Mouse (Mus musculus): Measurements from ENCODE around the gene Prdx6. TPM values are rescaled to one million over a fixed set of nuclear protein-coding genes. Genes with fewer than 3 reads are reported as not detected.
A peak's percentile ranks its signal among the peaks of the same experiment; 100 is the strongest.

The Prdx6 gene
- polyA plus RNA-seq, 1 experiment from 2014 or later: 414 TPM

- no peak overlapping the region for H3K27ac ChIP-seq
Measured at GRCm38 (mm10) chr1:161264961-161265360, 13.9 kb upstream of the Prdx6 start.

GRCm38 (mm10) chr1:161263584-161263983, 12.6 kb upstream of the Prdx6 start:
- Histone ChIP-seq H3K36me3 (no peaks in the 10 kb centered on the region), H3K4me2 (no peak overlapping the region), H3K9ac (no peak overlapping the region), H3K4me3 (replicated peaks) (no peak overlapping the region), H3K9me3 (no peaks in the 10 kb centered on the region), H3K4me1 (no peaks in the 10 kb centered on the region), H3K27me3 (replicated peaks) (no peaks in the 10 kb centered on the region), H3K27ac (no peak overlapping the region)
- 84% methylated on average over 8 of the region's 8 CpGs for WGBS
- no peak for ATAC-seq (ENCODE audit: insufficient read depth, low FRiP score, low read depth)

More at GRCm38 (mm10) chr1:161264961-161265360, 13.9 kb upstream of the Prdx6 start:
- peak; percentile 56; the same call in 1 of the 2 replicates for ATAC-seq (ENCODE audit: insufficient read depth, low FRiP score, low read depth)
- no peaks in the 10 kb centered on the region for H3K4me1 ChIP-seq
- H3K27me3 ChIP-seq (replicated peaks): no peaks in the 10 kb centered on the region
- H3K9me3 ChIP-seq: no peaks in the 10 kb centered on the region
- no peak overlapping the region for H3K4me2 ChIP-seq
- no peak overlapping the region for H3K4me3 ChIP-seq (replicated peaks)
- no peak overlapping the region for H3K9ac ChIP-seq
- H3K36me3 ChIP-seq: no peaks in the 10 kb centered on the region
- WGBS: 72% methylated on average over 5 of the region's 5 CpGs

- Histone ChIP-seq H3K9ac (no peak overlapping the region), H3K36me3 (no peaks in the 10 kb centered on the region), H3K9me3 (no peaks in the 10 kb centered on the region), H3K27me3 (replicated peaks) (no peaks in the 10 kb centered on the region), H3K4me2 (no peak overlapping the region), H3K27ac (no peak overlapping the region), H3K4me1 (no peaks in the 10 kb centered on the region), H3K4me3 (replicated peaks) (no peak overlapping the region)
- no peak for ATAC-seq (ENCODE audit: insufficient read depth, low FRiP score, low read depth)
- WGBS: 92% methylated on average over 2 of the region's 2 CpGs
Measured at GRCm38 (mm10) chr1:161262542-161262941, 11.5 kb upstream of the Prdx6 start.

GRCm38 (mm10) chr1:161260761-161261160, 9.7 kb upstream of the Prdx6 start:
- H3K4me3 ChIP-seq (replicated peaks): no peak overlapping the region
- no peak overlapping the region for H3K27ac ChIP-seq
- no peaks in the 10 kb centered on the region for H3K27me3 ChIP-seq (replicated peaks)
- H3K4me1 ChIP-seq: no peaks in the 10 kb centered on the region
- no peaks in the 10 kb centered on the region for H3K36me3 ChIP-seq
- no peak overlapping the region for H3K4me2 ChIP-seq
- ATAC-seq (ENCODE audit: insufficient read depth, low FRiP score, low read depth): no peak
- H3K9ac ChIP-seq: no peak overlapping the region
- WGBS: 73% methylated on average over 2 of the region's 2 CpGs
- no peaks in the 10 kb centered on the region for H3K9me3 ChIP-seq

GRCm38 (mm10) chr1:161259142-161259541, 8.1 kb upstream of the Prdx6 start:
- Histone ChIP-seq H3K9me3 (no peaks in the 10 kb centered on the region), H3K27me3 (replicated peaks) (no peaks in the 10 kb centered on the region), H3K4me2 (no peak overlapping the region), H3K36me3 (no peaks in the 10 kb centered on the region), H3K27ac (no peak overlapping the region), H3K4me1 (no peaks in the 10 kb centered on the region), H3K9ac (no peak overlapping the region), H3K4me3 (replicated peaks) (no peak overlapping the region)
- 59% methylated on average over 5 of the region's 6 CpGs for WGBS
- ATAC-seq (ENCODE audit: insufficient read depth, low FRiP score, low read depth): no peak

- ATAC-seq (ENCODE audit: insufficient read depth, low FRiP score, low read depth): no peak
- H3K9me3 ChIP-seq: no peaks in the 10 kb centered on the region
Measured at GRCm38 (mm10) chr1:161258331-161258730, 7.3 kb upstream of the Prdx6 start.

GRCm38 (mm10) chr1:161256918-161257317, 5.9 kb upstream of the Prdx6 start:
- ATAC-seq (ENCODE audit: insufficient read depth, low FRiP score, low read depth): no peak
- H3K9ac ChIP-seq: no peak overlapping the region
- no peak overlapping the region for H3K4me3 ChIP-seq (replicated peaks)
- H3K36me3 ChIP-seq: no peaks in the 10 kb centered on the region
- H3K4me1 ChIP-seq: no peaks in the 10 kb centered on the region
- H3K27me3 ChIP-seq (replicated peaks): no peaks in the 10 kb centered on the region
- WGBS: 75% methylated on average over 7 of the region's 7 CpGs
- no peak overlapping the region for H3K4me2 ChIP-seq
- no peak overlapping the region for H3K27ac ChIP-seq
- H3K9me3 ChIP-seq: no peaks in the 10 kb centered on the region

More at GRCm38 (mm10) chr1:161258331-161258730, 7.3 kb upstream of the Prdx6 start:
- Histone ChIP-seq H3K9ac (no peak overlapping the region), H3K4me2 (no peak overlapping the region), H3K36me3 (no peaks in the 10 kb centered on the region), H3K27ac (no peak overlapping the region), H3K27me3 (replicated peaks) (no peaks in the 10 kb centered on the region), H3K4me3 (replicated peaks) (no peak overlapping the region), H3K4me1 (no peaks in the 10 kb centered on the region)
- 83% methylated on average over 2 of the region's 2 CpGs for WGBS

GRCm38 (mm10) chr1:161254361-161254760, 3.3 kb upstream of the Prdx6 start:
- WGBS: 82% methylated on average over 1 of the region's 1 CpGs
- no peak overlapping the region for H3K9ac ChIP-seq
- no peak overlapping the region for H3K4me2 ChIP-seq
- no peaks in the 10 kb centered on the region for H3K36me3 ChIP-seq
- peaks cover 5% of the 10 kb centered on the region for H3K4me1 ChIP-seq
- no peaks in the 10 kb centered on the region for H3K27me3 ChIP-seq (replicated peaks)
- H3K4me3 ChIP-seq (replicated peaks): no peak overlapping the region
- H3K27ac ChIP-seq: no peak overlapping the region
- no peak for ATAC-seq (ENCODE audit: insufficient read depth, low FRiP score, low read depth)
- no peaks in the 10 kb centered on the region for H3K9me3 ChIP-seq

- Histone ChIP-seq H3K9ac (no peak overlapping the region), H3K4me1 (peaks cover 18% of the 10 kb centered on the region)
- 70% methylated on average over 3 of the region's 3 CpGs for WGBS
Measured at GRCm38 (mm10) chr1:161252901-161253300, 1.9 kb upstream of the Prdx6 start.

GRCm38 (mm10) chr1:161252365-161252764, 1.3 kb upstream of the Prdx6 start:
- ATAC-seq (ENCODE audit: insufficient read depth, low FRiP score, low read depth): no peak
- Histone ChIP-seq H3K4me2 (no peak overlapping the region), H3K27me3 (replicated peaks) (no peaks in the 10 kb centered on the region), H3K4me1 (peaks cover 18% of the 10 kb centered on the region), H3K27ac (no peak overlapping the region), H3K9me3 (no peaks in the 10 kb centered on the region), H3K4me3 (replicated peaks) (no peak overlapping the region), H3K9ac (no peak overlapping the region), H3K36me3 (no peaks in the 10 kb centered on the region)
- 75% methylated on average over 9 of the region's 9 CpGs for WGBS

More at GRCm38 (mm10) chr1:161252901-161253300, 1.9 kb upstream of the Prdx6 start:
- Histone ChIP-seq H3K4me2 (no peak overlapping the region), H3K36me3 (no peaks in the 10 kb centered on the region), H3K9me3 (no peaks in the 10 kb centered on the region), H3K4me3 (replicated peaks) (no peak overlapping the region), H3K27me3 (replicated peaks) (no peaks in the 10 kb centered on the region), H3K27ac (no peak overlapping the region)
- ATAC-seq (ENCODE audit: insufficient read depth, low FRiP score, low read depth): no peak

GRCm38 (mm10) chr1:161251417-161252265, 622 bp upstream of the Prdx6 start:
- 0 out of 2 replicates have a peak, but pooled peaks cover 3% of the 10 kb centered on the region for H3K36me3 ChIP-seq
- H3K9me3 ChIP-seq: no peaks in the 10 kb centered on the region
- H3K27ac ChIP-seq: peak overlapping the region; percentile 44; the same call in 1 of the 2 replicates
- no peak for ATAC-seq (ENCODE audit: insufficient read depth, low FRiP score, low read depth)
- no peak overlapping the region for H3K9ac ChIP-seq
- H3K4me2 ChIP-seq: peak overlapping the region; percentile 72
- 57% methylated on average over 9 of the region's 9 CpGs for WGBS
- H3K4me3 ChIP-seq (replicated peaks): peak overlapping the region; percentile 66
- no peaks in the 10 kb centered on the region for H3K27me3 ChIP-seq (replicated peaks)
- H3K4me1 ChIP-seq: peaks cover 18% of the 10 kb centered on the region

- Histone ChIP-seq H3K27me3 (replicated peaks) (no peaks in the 10 kb centered on the region), H3K4me3 (replicated peaks) (peak overlapping the region; percentile 66), H3K4me2 (peak overlapping the region; percentile 72), H3K4me1 (peaks cover 18% of the 10 kb centered on the region), H3K9me3 (no peaks in the 10 kb centered on the region), H3K36me3 (peaks cover 12% of the 10 kb centered on the region; the same call in 1 of the 2 replicates), H3K27ac (peak overlapping the region; percentile 67), H3K9ac (peak overlapping the region; percentile 76)
- WGBS: 2% methylated on average over 15 of the region's 15 CpGs
- ATAC-seq (ENCODE audit: insufficient read depth, low FRiP score, low read depth): no peak
Measured at GRCm38 (mm10) chr1:161250031-161250603, 902 bp downstream of the Prdx6 start.

All from stomach, embryonic 15.5 days (tissue).